Mouse (Mus musculus): ENCODE results near the gene Nppb.

The Nppb gene

GRCm38 (mm10) chr4:147977726-147978125 lies 7.9 kb upstream of the Nppb start:
- no peak for DNase-seq (ENCODE audit: low read depth)

DNA sequence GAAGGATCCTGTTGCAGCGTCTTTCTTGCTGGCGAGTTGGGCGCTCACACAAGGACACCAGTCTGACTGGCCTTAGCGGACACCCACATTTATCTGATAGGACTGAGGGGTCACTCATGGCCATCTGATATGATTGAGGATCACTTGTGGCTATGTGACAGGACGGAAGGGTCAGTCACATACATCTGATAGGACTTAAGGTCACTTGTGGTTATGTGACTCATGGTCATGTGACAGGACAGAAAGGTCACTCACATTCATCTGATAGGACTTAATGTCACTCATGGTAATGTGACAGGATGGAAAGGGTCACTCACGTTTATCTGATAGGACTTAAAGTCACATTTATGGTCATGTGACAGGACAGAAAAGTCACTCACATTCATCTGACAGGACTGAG lies 7.2 kb upstream of the Nppb start:
- DNase-seq (ENCODE audit: low read depth): no peak

DNA sequence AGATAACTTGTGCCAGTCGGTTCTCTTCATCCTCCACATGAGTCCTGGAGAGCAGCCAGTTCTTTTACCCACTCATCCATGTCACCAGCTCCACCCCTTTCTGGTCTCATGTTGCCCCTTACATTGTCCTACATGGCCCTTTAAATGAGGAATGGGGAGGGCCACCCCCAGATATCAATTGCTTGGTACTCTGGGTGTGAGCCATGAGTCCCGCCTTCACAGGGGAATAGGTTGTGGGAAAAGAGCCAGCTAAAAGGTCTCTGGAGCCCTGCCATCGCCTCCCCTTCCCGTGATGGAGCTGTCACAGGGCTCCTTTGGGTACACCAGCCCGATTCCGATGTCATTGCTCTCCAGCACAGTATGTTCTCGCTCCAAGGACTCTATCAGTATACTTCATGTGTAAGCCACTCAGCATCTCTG lies 6.1 kb upstream of the Nppb start:
- DNase-seq (ENCODE audit: low read depth): no peak

- DNase-seq (ENCODE audit: low read depth): no peak
Measured at GRCm38 (mm10) chr4:147993571-147994095, 8.0 kb downstream of the Nppb start.

GRCm38 (mm10) chr4:147995311-147995710 lies 9.7 kb downstream of the Nppb start:
- DNase-seq (ENCODE audit: low read depth): no peak

DNA sequence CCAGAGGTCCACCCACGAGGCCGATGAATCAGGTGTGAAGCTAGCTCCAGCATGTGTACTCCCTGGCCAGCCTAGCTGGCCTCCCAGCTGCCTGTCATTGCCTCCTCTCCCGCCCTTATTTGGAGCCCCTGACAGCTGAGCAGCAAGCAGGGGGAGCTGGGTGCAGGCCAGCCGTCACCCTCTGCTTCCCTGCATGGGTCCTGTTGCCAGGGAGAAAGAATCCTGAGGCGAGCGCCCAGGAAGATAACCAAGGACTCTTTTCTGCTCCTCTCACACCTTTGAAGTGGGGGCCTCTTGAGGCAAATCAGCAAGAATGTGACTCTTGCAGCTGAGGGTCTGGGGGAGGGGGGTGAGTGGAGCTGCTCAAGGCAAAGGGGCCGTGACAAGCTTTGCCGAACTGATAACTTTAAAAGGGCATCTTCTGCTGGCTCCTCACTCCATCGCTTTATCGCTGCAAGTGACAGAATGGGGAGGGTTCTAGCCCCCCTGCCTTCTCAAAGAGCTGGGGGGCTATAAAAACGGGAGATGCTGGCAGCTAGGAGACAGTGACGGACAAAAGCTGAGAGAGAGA lies 14.7 kb downstream of the Nppb start, which contains the start of gene Nppa:
Gene Nppa, plus strand, starts transcription at position 521 of the 571 bp plus-strand sequence.
- DNase-seq (ENCODE audit: low read depth): no peak

DNA sequence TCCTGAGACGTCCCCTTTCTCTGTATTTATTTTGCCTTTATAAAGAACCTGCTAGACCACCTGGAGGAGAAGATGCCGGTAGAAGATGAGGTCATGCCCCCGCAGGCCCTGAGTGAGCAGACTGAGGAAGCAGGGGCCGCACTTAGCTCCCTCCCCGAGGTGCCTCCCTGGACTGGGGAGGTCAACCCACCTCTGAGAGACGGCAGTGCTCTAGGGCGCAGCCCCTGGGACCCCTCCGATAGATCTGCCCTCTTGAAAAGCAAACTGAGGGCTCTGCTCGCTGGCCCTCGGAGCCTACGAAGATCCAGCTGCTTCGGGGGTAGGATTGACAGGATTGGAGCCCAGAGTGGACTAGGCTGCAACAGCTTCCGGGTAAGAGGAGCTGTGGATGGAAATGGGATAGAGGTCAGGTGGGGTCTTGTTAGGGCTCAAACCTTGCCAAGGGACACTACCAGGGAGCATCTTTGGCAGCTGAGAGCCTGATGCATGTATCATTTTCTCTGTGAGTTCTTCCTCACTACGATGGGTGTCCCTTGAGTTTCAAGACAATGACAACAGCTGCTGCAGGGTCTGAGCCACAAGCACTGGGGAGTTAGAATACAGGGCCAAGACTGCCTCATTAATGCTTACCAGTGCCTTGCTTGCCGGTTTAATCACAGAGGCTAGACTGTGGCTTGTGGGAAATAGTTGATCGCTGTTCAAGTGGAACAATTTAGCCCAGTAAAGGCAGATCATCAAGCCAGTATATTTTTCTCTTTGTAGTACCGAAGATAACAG lies 15.6 kb downstream of the Nppb start:
- DNase-seq (ENCODE audit: low read depth): no peak

GRCm38 (mm10) chr4:148001866-148002265 lies 16.3 kb downstream of the Nppb start:
- no peak for DNase-seq (ENCODE audit: low read depth)

GRCm38 (mm10) chr4:148004361-148004760 lies 18.8 kb downstream of the Nppb start:
- DNase-seq (ENCODE audit: low read depth): no peak

DNA sequence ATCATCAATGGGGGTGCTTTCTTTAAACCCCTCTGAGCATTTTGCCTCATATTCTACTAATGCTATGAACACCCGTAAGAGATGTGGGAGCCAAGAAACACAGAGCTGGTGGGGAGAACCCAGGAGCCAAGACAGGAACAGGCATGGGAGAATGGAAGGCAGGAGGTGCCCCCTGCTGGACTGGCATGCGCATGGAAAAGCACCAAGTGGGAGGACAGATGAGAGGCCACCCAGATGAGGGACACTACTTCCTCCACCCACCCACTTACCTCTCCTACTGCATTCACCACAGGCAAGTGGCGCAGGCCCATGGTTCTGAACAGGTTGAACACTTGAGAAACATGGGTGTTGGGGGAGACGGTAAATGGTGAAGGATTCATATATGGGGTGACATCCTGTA lies 22.8 kb downstream of the Nppb start:
- DNase-seq (ENCODE audit: low read depth): no peak

- no peak for DNase-seq (ENCODE audit: low read depth)
Measured at GRCm38 (mm10) chr4:148009641-148010040, 24.1 kb downstream of the Nppb start.

- DNase-seq (ENCODE audit: low read depth): no peak
Measured at GRCm38 (mm10) chr4:148011332-148011731, 25.7 kb downstream of the Nppb start.

- DNase-seq (ENCODE audit: low read depth): no peak
Measured at GRCm38 (mm10) chr4:148012216-148012615, 26.6 kb downstream of the Nppb start.

- DNase-seq (ENCODE audit: low read depth): no peak
Measured at GRCm38 (mm10) chr4:148015418-148015817, 29.8 kb downstream of the Nppb start.

DNA sequence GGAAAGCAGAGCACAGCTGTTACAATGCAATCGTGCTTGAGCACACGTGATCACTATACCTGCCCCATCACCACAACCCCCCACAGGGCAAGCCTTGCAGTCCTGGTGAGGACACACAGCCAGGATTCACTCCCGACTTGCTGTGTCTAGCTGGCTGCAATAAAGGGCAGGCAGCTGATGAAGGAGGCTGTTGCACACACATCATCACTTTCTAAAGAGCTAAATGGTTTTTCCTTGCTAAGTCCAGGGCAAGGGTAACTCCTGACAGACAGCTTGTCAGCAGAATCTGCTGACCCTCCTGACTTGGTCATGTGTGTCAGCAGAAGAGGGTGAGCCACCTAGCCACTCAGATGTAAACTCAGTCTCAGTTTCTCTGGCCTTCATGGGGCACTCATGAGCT lies 31.4 kb downstream of the Nppb start:
- no peak for DNase-seq (ENCODE audit: low read depth)

DNA sequence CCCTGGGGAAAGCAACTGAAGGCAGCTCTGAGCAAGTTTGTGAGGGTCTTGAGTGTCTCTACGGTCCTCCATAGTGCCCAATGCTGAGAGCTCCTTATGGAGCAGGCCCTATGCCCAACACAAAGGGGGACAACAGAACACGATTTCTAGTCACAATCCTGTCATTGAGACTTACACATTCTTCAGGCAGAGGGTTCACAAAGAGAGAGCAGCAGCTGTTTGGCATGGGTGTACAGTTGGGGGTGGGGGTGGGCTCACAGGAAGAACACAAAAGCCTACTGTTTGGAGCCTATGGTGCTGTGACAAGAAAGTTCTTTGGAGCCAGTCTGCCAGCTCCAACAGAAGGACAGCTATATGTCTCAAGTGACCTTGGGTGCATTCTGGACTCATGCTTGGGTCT lies 32.8 kb downstream of the Nppb start:
- no peak for DNase-seq (ENCODE audit: low read depth)

GRCm38 (mm10) chr4:148024003-148024402 lies 38.4 kb downstream of the Nppb start:
- DNase-seq (ENCODE audit: low read depth): no peak

GRCm38 (mm10) chr4:148029297-148029696 lies 43.7 kb downstream of the Nppb start:
- DNase-seq (ENCODE audit: low read depth): no peak

DNA sequence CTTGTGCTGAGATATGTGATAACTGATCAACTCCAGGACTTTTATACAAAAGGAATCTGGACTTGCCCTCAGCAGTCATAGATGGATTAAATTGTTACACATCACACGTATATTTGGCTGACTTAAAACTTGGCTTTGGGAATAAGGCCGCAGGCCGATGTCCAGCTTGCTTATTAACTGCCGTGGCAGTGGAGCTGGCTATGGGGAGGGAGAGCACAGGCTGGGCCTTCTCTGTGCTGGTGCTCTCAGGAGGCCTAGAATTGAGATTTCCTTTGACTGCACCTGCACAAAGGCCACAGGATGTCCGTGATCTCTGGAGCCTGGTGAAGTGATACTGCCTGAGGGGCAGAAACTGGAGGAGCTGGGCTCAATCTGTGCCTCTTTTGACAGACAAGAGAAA lies 44.9 kb downstream of the Nppb start:
- no peak for DNase-seq (ENCODE audit: low read depth)

GRCm38 (mm10) chr4:148033858-148034410 lies 48.3 kb downstream of the Nppb start:
- no peak for DNase-seq (ENCODE audit: low read depth)

DNA sequence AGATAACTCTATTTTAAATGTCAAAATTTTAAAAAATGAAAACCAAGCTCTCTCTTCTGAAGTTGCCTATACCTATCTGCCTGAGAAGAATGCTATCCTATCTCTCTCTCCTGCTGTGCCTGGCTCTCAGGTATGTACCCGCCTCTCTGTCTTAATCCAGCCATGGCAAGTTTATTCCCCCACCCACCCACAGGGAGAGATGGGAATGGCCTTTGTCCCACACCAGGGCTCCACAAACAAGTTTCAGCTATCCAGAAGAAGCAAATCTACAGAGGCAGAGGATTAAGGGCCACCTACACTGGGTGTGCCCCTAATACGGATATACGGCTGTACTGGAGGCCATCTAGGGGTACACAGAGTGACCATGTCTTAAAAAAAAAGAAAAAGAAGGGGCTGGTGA lies 49.9 kb downstream of the Nppb start:
- DNase-seq (ENCODE audit: low read depth): no peak
